Mouse (Mus musculus): Measurements from ENCODE around the gene Lrrc8e. TPM values are rescaled to one million over a fixed set of nuclear protein-coding genes. Genes with fewer than 3 reads are reported as not detected.
A peak's percentile ranks its signal among the peaks of the same experiment; 100 is the strongest.

Lrrc8e gene
- total RNA-seq (2017), result not detected in 2 replicates

GRCm38 (mm10) chr8:4226739-4227347 is at the start of gene Lrrc8e:
Lrrc8e (plus strand) TSS chr8:4226827.
- ATAC-seq (replicated peaks in 1 of 2; ENCODE audit: insufficient read depth in 1 of 2, low FRiP score in 2 of 2, low TSS enrichment in 1 of 2, low read depth in 1 of 2, poor library complexity in 2 of 2, severe bottlenecking in 2 of 2), result peak; percentile 40 to 59; a peak in 3 of 4 replicates

- no peak for ATAC-seq (replicated peaks in 1 of 2; ENCODE audit: insufficient read depth in 1 of 2, low FRiP score in 2 of 2, low TSS enrichment in 1 of 2, low read depth in 1 of 2, poor library complexity in 2 of 2, severe bottlenecking in 2 of 2)
These were observed 43.2 kb upstream of the Lrrc8e start for GRCm38 (mm10) chr8:4183409-4183808.

DNA sequence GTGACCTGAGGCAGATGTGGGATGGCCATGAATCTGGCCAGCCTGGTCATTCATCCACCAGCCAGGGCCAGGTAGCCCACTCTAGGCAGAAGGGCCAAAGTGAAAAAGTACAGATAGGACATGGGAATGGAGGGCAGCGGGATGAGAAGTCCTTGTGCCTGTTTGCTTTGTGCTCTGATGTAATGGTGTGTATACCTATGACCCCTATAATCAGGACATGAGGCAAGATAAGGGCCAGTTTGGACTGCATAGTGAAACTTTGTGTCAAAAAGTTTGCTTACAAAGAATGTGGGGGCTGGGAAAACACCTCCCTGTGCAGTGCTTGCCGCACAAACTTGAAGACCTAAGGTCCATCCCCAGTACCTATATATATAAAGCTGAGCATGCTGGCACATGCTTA is 40.5 kb upstream of the Lrrc8e start:
- ATAC-seq (replicated peaks in 1 of 2; ENCODE audit: insufficient read depth in 1 of 2, low FRiP score in 2 of 2, low TSS enrichment in 1 of 2, low read depth in 1 of 2, poor library complexity in 2 of 2, severe bottlenecking in 2 of 2), result no peak

- ATAC-seq (replicated peaks in 1 of 2; ENCODE audit: insufficient read depth in 1 of 2, low FRiP score in 2 of 2, low TSS enrichment in 1 of 2, low read depth in 1 of 2, poor library complexity in 2 of 2, severe bottlenecking in 2 of 2), result no peak
These were observed 38.0 kb upstream of the Lrrc8e start for GRCm38 (mm10) chr8:4188605-4189004.

DNA sequence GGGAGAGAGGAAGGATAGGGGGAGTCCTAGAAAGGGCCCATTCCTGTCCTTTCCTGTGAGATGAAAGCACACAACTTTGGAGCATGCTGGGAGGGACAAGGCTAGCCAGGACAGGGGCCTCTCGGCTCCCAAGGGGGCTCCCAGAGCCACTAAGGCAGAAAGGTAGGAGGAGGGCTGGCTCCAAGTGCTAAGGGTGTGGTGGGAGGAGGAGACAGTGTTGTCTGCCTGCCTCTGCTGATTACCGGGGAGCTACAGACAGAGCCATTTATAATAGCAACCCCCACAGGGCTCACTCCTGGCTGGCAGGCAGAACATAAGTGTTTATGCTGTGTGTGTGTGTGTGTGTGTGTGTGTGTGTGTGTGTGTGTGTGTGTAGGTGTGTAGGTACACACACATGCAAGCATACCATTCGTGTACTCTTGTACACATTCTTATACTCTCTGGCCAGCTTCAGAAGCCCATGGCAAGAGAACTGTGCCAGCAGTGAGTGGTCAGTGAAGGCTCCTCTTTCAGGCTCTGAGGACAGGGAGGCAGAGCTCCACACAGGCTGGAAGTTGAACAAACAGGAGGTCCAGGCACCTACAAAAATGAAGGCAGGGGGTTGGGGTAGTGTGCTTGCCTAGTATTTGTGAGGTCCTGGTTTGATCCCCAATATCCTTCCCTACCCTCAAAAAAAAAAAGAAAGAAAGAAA is 37.5 kb upstream of the Lrrc8e start:
- no peak for ATAC-seq (replicated peaks in 1 of 2; ENCODE audit: insufficient read depth in 1 of 2, low FRiP score in 2 of 2, low TSS enrichment in 1 of 2, low read depth in 1 of 2, poor library complexity in 2 of 2, severe bottlenecking in 2 of 2)

DNA sequence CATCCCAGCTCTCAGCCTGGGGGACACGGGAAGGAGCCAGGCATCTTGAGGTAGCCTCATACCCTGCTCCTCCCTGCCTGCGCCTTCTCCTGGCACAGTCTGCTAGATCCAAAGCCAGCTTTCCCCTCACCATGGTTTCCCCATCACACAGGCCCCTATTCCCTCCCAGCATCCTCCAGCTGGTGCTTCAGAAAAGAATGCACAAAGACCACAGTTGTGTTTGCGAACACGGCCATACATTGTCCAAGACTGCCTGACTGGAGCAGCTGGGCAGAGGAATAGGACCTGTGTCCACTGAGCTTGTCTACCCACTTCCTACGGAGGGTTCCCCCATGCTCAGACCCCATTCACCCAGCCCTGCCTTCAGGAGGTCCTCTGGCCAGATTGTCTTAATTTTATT is 34.3 kb upstream of the Lrrc8e start:
- ATAC-seq (replicated peaks in 1 of 2; ENCODE audit: insufficient read depth in 1 of 2, low FRiP score in 2 of 2, low TSS enrichment in 1 of 2, low read depth in 1 of 2, poor library complexity in 2 of 2, severe bottlenecking in 2 of 2), result no peak

DNA sequence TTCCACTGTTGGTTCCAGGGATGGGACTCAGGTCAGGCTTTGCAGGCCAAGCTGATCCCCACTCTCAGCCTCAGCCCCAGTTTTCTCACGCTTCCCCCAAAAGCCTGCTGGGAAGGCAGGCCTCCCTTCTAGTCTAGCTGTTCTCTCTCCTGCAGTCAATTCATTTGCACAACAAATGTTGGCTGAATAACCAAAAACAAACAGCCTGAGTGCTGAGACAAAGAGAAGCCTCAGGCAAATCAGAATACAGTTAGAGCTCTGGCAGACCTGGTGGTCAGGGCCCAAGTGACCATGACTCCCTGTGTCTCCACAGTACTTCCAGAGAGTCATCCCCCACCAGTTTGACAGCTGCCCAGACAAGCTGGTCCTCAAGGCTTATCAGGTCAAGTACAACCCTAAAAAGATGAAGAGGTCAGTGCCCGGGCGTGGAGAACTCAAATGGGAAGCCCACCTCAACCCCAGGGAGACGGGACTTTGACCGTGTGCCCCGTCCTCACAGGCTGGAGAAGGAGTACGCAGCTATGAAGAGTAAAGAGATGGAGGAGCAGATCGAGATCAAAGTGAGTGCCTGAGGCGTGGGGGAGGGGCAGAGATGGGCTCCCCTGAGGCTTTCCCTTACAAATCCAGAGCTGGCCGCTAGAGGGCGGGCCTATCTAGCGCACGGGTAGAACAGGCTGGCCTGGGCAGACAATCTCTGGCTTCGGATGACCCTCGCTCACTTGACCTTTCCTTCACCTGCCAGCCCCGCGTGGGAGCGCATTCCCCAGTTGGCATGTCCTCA is 33.6 kb upstream of the Lrrc8e start:
- peak; percentile 81 to 89 for ATAC-seq (replicated peaks in 1 of 2; ENCODE audit: insufficient read depth in 1 of 2, low FRiP score in 2 of 2, low TSS enrichment in 1 of 2, low read depth in 1 of 2, poor library complexity in 2 of 2, severe bottlenecking in 2 of 2)

GRCm38 (mm10) chr8:4193588-4193894 is 33.1 kb upstream of the Lrrc8e start:
- peak in 1 of 2 experiments; percentile 38; a peak in 1 of 4 replicates for ATAC-seq (replicated peaks in 1 of 2; ENCODE audit: insufficient read depth in 1 of 2, low FRiP score in 2 of 2, low TSS enrichment in 1 of 2, low read depth in 1 of 2, poor library complexity in 2 of 2, severe bottlenecking in 2 of 2)

DNA sequence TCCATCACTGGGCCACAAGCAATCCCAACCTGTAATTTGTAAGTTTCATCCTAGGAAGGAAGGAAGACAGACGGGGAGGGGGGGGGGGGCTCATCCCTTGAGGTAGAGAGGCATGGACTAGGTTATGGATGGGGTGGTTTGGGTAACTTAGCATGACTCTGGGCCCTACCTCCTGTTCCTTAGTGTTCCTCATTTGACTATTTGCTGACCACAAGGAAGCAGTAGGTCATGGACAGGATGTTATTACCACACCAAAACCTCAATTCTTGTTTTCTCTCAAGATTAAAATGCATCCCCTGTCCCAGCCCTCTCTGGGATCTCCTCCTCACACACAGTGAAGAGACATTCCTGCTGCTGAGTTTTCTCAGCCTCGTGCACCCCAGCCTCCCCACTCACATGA is 25.3 kb upstream of the Lrrc8e start:
- ATAC-seq (replicated peaks in 1 of 2; ENCODE audit: insufficient read depth in 1 of 2, low FRiP score in 2 of 2, low TSS enrichment in 1 of 2, low read depth in 1 of 2, poor library complexity in 2 of 2, severe bottlenecking in 2 of 2), result peak; percentile 77

GRCm38 (mm10) chr8:4205246-4206123 is 21.1 kb upstream of the Lrrc8e start:
- no peak for ATAC-seq (replicated peaks in 1 of 2; ENCODE audit: insufficient read depth in 1 of 2, low FRiP score in 2 of 2, low TSS enrichment in 1 of 2, low read depth in 1 of 2, poor library complexity in 2 of 2, severe bottlenecking in 2 of 2)

DNA sequence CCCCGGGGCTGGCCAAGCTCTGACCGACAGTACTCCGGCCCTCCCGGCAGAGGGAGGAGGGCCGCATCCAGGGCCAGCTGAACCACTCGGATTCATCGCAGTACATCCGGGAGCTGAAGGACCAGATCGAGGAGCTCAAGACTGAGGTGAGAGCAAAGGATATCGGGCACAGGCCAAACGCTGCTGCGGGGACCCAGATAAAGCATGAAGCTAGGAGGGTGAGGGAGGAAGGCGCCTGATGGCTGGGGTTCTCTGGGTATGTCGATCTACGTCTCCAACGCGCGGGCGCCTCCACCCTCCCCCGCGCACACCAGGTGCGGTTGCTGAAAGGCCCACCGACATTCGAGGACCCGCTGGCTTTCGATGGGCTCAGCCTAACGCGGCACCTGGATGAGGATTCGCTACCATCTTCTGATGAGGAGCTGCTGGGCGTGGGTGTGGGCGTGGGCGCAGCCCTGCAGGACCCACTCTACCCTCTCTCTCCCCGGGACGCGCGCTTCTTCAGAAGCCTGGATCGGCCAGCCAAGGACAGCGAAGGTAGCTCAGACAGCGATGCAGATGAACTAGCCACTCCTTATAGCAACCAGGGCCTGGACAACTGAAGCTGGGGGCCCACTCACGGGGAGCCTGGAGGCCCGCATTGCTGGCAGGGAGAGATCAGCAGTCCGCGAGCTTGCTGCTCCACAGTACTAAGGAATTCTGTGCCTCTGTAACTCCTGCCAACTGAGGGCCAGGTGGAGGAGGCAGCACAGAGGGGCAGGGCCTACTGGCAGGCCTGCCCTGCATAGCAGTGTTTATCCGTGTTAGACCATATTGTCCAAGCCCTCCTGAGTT is 20.2 kb upstream of the Lrrc8e start:
- no peak for ATAC-seq (replicated peaks in 1 of 2; ENCODE audit: insufficient read depth in 1 of 2, low FRiP score in 2 of 2, low TSS enrichment in 1 of 2, low read depth in 1 of 2, poor library complexity in 2 of 2, severe bottlenecking in 2 of 2)

GRCm38 (mm10) chr8:4207016-4207350 is 19.6 kb upstream of the Lrrc8e start:
- no peak for ATAC-seq (replicated peaks in 1 of 2; ENCODE audit: insufficient read depth in 1 of 2, low FRiP score in 2 of 2, low TSS enrichment in 1 of 2, low read depth in 1 of 2, poor library complexity in 2 of 2, severe bottlenecking in 2 of 2)

DNA sequence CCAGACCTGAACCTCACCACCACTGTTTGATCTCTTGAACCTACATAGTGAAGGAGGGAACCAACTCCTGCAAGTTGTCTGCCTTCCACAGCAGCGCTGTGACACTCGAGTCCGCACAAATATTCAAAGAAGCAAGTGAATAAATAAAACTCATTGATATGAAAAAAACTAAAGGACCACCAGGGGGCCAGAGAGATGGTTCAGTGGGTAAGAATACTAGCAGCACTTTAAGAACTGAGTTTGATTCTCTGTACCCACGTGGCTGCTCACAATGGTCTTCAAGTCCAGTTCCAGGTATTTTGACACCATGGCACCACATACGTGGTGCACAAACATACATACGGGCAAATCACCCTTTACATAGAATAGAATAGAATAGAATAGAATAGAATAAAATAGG is 15.5 kb upstream of the Lrrc8e start:
- ATAC-seq (replicated peaks in 1 of 2; ENCODE audit: insufficient read depth in 1 of 2, low FRiP score in 2 of 2, low TSS enrichment in 1 of 2, low read depth in 1 of 2, poor library complexity in 2 of 2, severe bottlenecking in 2 of 2), result no peak

- 0 out of 4 replicates have a peak, but pooled peaks of 1 of the 2 experiments have one; percentile 4 for ATAC-seq (replicated peaks in 1 of 2; ENCODE audit: insufficient read depth in 1 of 2, low FRiP score in 2 of 2, low TSS enrichment in 1 of 2, low read depth in 1 of 2, poor library complexity in 2 of 2, severe bottlenecking in 2 of 2)
These were observed 13.8 kb upstream of the Lrrc8e start for GRCm38 (mm10) chr8:4212809-4213209.

DNA sequence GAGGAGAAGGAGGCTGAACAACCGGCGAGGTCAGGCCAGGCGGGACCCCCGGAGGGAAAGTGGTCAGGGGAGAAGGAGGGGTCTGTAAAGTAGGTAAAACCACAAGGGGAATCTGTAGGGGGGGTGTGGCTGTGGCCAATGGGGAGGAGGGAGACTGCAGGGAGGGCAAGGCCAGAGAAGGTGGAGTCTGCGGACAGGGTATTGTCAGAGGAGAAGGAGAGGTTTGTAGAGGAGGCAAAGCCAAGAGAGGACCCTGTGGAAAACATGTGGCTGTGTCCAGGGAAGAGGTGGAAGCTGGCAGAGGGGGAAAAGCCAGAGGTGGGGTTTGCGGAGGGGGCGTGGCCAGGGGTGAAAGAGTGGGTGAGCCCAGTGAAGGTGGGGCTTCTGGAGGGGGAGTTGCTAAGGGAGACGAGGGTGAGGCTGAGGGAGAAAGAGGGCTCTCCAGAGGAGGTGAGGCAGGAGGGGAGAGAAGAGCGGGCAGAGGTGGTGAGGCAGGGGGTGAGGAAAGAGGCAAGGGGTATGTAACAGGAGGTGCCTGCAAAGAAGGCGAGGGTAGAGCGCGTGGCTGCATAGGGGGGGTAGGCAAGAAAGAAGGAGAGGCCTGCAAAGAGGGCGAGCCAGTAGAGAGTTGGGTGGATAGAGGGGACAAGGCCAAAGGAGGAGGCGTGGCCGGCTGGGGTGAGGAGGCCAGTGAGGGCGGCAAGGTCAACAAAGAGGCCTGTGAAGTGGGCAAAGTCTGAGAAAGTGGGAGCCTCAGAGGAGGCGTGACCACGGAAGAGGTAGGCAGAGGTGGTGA is 13.2 kb upstream of the Lrrc8e start:
- peak; percentile 40 to 52 for ATAC-seq (replicated peaks in 1 of 2; ENCODE audit: insufficient read depth in 1 of 2, low FRiP score in 2 of 2, low TSS enrichment in 1 of 2, low read depth in 1 of 2, poor library complexity in 2 of 2, severe bottlenecking in 2 of 2)

Data from hematopoietic stem cell, adult 5-6 weeks (primary cell).